Mouse (Mus musculus) forebrain, embryonic 11.5 days (tissue): ENCODE measurements at regions not wholly inside any gene's neighbourhood (a gene's known extent, or its start where the extent isn't known, plus 50 kb on each side); places are given as distances from the start of the nearest gene placed in this dataset.

Source experiments
- ATAC-seq: fragments of 200-750 bp; cut with Nextera tagmentation; replicated peaks from 2 replicates; pipeline ENCODE4 v1.8.0; 2017; ENCODE audit warnings: moderate TSS enrichment; ENCODE audit not compliant: low FRiP score
- DNase-seq: peaks from one replicate; pipeline ENCODE4 v3.0.0-alpha.2; 2017; ENCODE audit warnings: low spot score
- H3K27ac ChIP-seq: fragments of 300-500 bp; sonication (generic); 2 replicates; pipeline ENCODE4 v1.5.1; 2014; ENCODE audit warnings: low read depth, low read length
- H3K27me3 ChIP-seq: fragments of 300-500 bp; sonication (generic); 2 replicates; pipeline ENCODE4 v1.6.1; 2014; ENCODE audit warnings: mild to moderate bottlenecking, low read length, mixed read lengths; ENCODE audit not compliant: control insufficient read depth, insufficient read depth
- H3K36me3 ChIP-seq: fragments of 300-500 bp; sonication (generic); 2 replicates; pipeline ENCODE4 v1.6.1; 2014; ENCODE audit warnings: mild to moderate bottlenecking, low read length, moderate library complexity, mixed read lengths; ENCODE audit not compliant: control insufficient read depth, insufficient read depth
- H3K4me1 ChIP-seq: fragments of 300-500 bp; sonication (generic); replicated peaks from 2 replicates; pipeline ENCODE4 v1.6.1; 2014; ENCODE audit warnings: low read length, mixed read lengths; ENCODE audit not compliant: control insufficient read depth, insufficient read depth
- H3K4me2 ChIP-seq: fragments of 300-500 bp; sonication (generic); 2 replicates; pipeline ENCODE4 v1.6.1; 2014; ENCODE audit warnings: low read depth, mild to moderate bottlenecking, low read length, moderate library complexity, mixed read lengths; ENCODE audit not compliant: severe bottlenecking
- H3K4me3 ChIP-seq: fragments of 300-500 bp; sonication (generic); 2 replicates; pipeline ENCODE4 v1.5.1; 2014; ENCODE audit warnings: low read depth, low read length
- H3K9ac ChIP-seq: fragments of 300-500 bp; sonication (generic); 2 replicates; pipeline ENCODE4 v1.6.1; 2014; ENCODE audit warnings: low read length
- H3K9me3 ChIP-seq: fragments of 300-500 bp; sonication (generic); 2 replicates; pipeline ENCODE4 v1.6.1; 2016; ENCODE audit warnings: low read length, mixed read lengths; ENCODE audit not compliant: control insufficient read depth
- WGBS: fragments of 180-500 bp; shearing (Covaris S2); extraction: QIAGEN DNeasy Blood & Tissue Kit; methylation state at CpG from one replicate; pipeline ENCODE4 v1.1.7; 2014; 5-methylcytosine and 5-hydroxymethylcytosine counted together

DNA sequence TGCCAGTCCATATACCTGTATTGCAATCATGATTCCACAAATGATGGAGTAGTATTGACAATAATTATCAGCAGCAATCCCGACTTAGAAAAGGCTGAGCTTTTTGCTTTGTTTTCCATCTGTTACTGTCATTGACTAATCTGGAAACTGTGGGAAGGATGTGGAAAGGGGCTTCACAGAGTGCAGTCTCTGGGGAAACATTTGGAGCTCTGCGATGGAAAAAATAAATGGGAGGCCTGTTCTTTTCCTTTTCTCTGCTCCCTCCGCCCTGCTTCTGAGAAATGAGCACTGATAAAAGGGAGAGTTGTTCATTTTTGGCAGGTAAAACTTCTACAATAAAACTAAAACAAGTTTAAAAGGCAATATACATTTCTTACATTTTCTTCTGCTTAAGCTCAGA is 58.3 kb upstream of the Mast4 start:
- Histone ChIP-seq H3K36me3 (no peaks in the 10 kb centered on the region), H3K4me1 (no peaks in the 10 kb centered on the region), H3K27me3 (no peaks in the 10 kb centered on the region), H3K9me3 (no peaks in the 10 kb centered on the region), H3K4me2 (no peak overlapping the region), H3K9ac (no peak overlapping the region), H3K4me3 (no peak overlapping the region), H3K27ac (no peak overlapping the region)
- WGBS = 86% methylated on average over 3 of the region's 3 CpGs
- no peak for DNase-seq
- no peak for ATAC-seq

DNA sequence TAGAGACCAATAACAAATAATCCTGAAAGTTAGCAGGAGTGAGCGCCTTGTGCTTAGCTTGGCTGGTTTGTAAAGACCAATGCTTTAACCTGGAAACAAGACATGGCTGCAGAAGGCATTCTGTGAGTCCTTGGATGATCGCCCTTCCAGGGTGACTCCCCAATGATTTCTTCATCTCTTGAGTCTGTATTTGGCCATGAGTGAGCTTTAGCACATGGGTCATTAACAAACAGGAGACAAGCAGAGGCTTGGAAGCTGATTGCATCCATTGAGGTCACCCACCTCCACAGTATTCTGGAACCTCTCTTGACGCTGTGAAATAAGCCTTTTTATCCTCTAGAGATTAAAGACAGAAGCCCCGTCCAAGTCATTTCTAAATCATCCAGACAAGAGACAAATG is 57.1 kb upstream of the Mast4 start:
- Histone ChIP-seq H3K9me3 (no peaks in the 10 kb centered on the region), H3K27me3 (no peaks in the 10 kb centered on the region), H3K4me2 (no peak overlapping the region), H3K36me3 (no peaks in the 10 kb centered on the region), H3K27ac (no peak overlapping the region), H3K9ac (no peak overlapping the region), H3K4me3 (no peak overlapping the region), H3K4me1 (no peaks in the 10 kb centered on the region)
- no peak for ATAC-seq
- WGBS = 91% methylated on average over 4 of the region's 4 CpGs
- DNase-seq = no peak

GRCm38 (mm10) chr13:103390991-103391390 is 56.7 kb upstream of the Mast4 start:
- Histone ChIP-seq H3K36me3 (no peaks in the 10 kb centered on the region), H3K9me3 (no peaks in the 10 kb centered on the region), H3K27ac (no peak overlapping the region), H3K27me3 (no peaks in the 10 kb centered on the region), H3K4me3 (no peak overlapping the region), H3K4me1 (no peaks in the 10 kb centered on the region), H3K4me2 (no peak overlapping the region), H3K9ac (no peak overlapping the region)
- ATAC-seq (no peak), DNase-seq (no peak)
- WGBS = 92% methylated on average over 3 of the region's 3 CpGs

GRCm38 (mm10) chr13:103386948-103387347 is 52.7 kb upstream of the Mast4 start:
- DNase-seq (no peak), ATAC-seq (no peak)
- no peak overlapping the region for H3K9ac ChIP-seq
- H3K4me1 ChIP-seq = no peaks in the 10 kb centered on the region
- H3K4me3 ChIP-seq = no peak overlapping the region
- no peaks in the 10 kb centered on the region for H3K27me3 ChIP-seq
- H3K4me2 ChIP-seq = no peak overlapping the region
- H3K36me3 ChIP-seq = no peaks in the 10 kb centered on the region
- no peaks in the 10 kb centered on the region for H3K9me3 ChIP-seq
- WGBS = 95% methylated on average over 5 of the region's 5 CpGs
- no peak overlapping the region for H3K27ac ChIP-seq
